Mouse (Mus musculus): ENCODE measurements around the gene Tmem216. TPM values are rescaled to one million over a fixed set of nuclear protein-coding genes. Genes with fewer than 3 reads are reported as not detected.

Gene Tmem216
- polyA plus RNA-seq, 1 experiment from 2014 or later, result 35.9 TPM

GRCm38 (mm10) chr19:10591659-10592377 is 35.8 kb upstream of the Tmem216 start:
- 0 out of 2 replicates have a peak, but pooled peaks have one; percentile 22 for ATAC-seq (replicated peaks; ENCODE audit: low FRiP score)

GRCm38 (mm10) chr19:10590301-10590700 is 34.3 kb upstream of the Tmem216 start:
- no peak for ATAC-seq (replicated peaks; ENCODE audit: low FRiP score)
- Histone ChIP-seq H3K9me3 (ENCODE audit: control insufficient read depth, low read length) (no peaks in the 10 kb centered on the region), H3K4me2 (no peak overlapping the region), H3K36me3 (ENCODE audit: control insufficient read depth, insufficient read depth, low read length) (peaks cover 4% of the 10 kb centered on the region; the same call in 1 of the 2 replicates), H3K27me3 (replicated peaks; ENCODE audit: control insufficient read depth, insufficient read depth, low read length) (no peaks in the 10 kb centered on the region), H3K9ac (ENCODE audit: low read depth, low read length) (no peak overlapping the region), H3K4me3 (ENCODE audit: low read depth, low read length) (no peak overlapping the region), H3K27ac (ENCODE audit: low read depth, low read length) (no peak overlapping the region), H3K4me1 (replicated peaks; ENCODE audit: control insufficient read depth, insufficient read depth, low read length) (0 out of 2 replicates have a peak, but pooled peaks cover 2% of the 10 kb centered on the region)
- DNase-seq (ENCODE audit: low spot score), result no peak
- WGBS, result 70% methylated on average over 3 of the region's 3 CpGs

More at GRCm38 (mm10) chr19:10591659-10592377, 35.8 kb upstream of the Tmem216 start:
- Histone ChIP-seq H3K4me1 (replicated peaks; ENCODE audit: control insufficient read depth, insufficient read depth, low read length) (0 out of 2 replicates have a peak, but pooled peaks cover 2% of the 10 kb centered on the region), H3K36me3 (ENCODE audit: control insufficient read depth, insufficient read depth, low read length) (peaks cover 4% of the 10 kb centered on the region; the same call in 1 of the 2 replicates), H3K4me3 (ENCODE audit: low read depth, low read length) (no peak overlapping the region), H3K27me3 (replicated peaks; ENCODE audit: control insufficient read depth, insufficient read depth, low read length) (no peaks in the 10 kb centered on the region), H3K4me2 (0 out of 2 replicates have a peak overlapping the region, but pooled peaks have one; percentile 5), H3K9ac (ENCODE audit: low read depth, low read length) (no peak overlapping the region), H3K27ac (ENCODE audit: low read depth, low read length) (no peak overlapping the region), H3K9me3 (ENCODE audit: control insufficient read depth, low read length) (no peaks in the 10 kb centered on the region)
- DNase-seq (ENCODE audit: low spot score), result no peak
- WGBS, result 88% methylated on average over 6 of the region's 6 CpGs

- ATAC-seq (replicated peaks; ENCODE audit: low FRiP score), result no peak
- H3K9me3 ChIP-seq (ENCODE audit: control insufficient read depth, low read length), result no peaks in the 10 kb centered on the region
- no peak for DNase-seq (ENCODE audit: low spot score)
Measured at GRCm38 (mm10) chr19:10589127-10589857, 33.3 kb upstream of the Tmem216 start.

GRCm38 (mm10) chr19:10587231-10587630 is 31.2 kb upstream of the Tmem216 start:
- Histone ChIP-seq H3K36me3 (ENCODE audit: control insufficient read depth, insufficient read depth, low read length) (no peaks in the 10 kb centered on the region; the same call in 1 of the 2 replicates), H3K4me1 (replicated peaks; ENCODE audit: control insufficient read depth, insufficient read depth, low read length) (0 out of 2 replicates have a peak, but pooled peaks cover 2% of the 10 kb centered on the region), H3K4me2 (no peak overlapping the region), H3K9me3 (ENCODE audit: control insufficient read depth, low read length) (no peaks in the 10 kb centered on the region), H3K9ac (ENCODE audit: low read depth, low read length) (no peak overlapping the region), H3K27ac (ENCODE audit: low read depth, low read length) (no peak overlapping the region), H3K27me3 (replicated peaks; ENCODE audit: control insufficient read depth, insufficient read depth, low read length) (no peaks in the 10 kb centered on the region), H3K4me3 (ENCODE audit: low read depth, low read length) (no peak overlapping the region)
- ATAC-seq (replicated peaks; ENCODE audit: low FRiP score), result no peak
- no peak for DNase-seq (ENCODE audit: low spot score)
- 78% methylated on average over 8 of the region's 8 CpGs for WGBS

More at GRCm38 (mm10) chr19:10589127-10589857, 33.3 kb upstream of the Tmem216 start:
- peak overlapping the region; percentile 12; the same call in 1 of the 2 replicates for H3K9ac ChIP-seq (ENCODE audit: low read depth, low read length)
- H3K36me3 ChIP-seq (ENCODE audit: control insufficient read depth, insufficient read depth, low read length), result peaks cover 4% of the 10 kb centered on the region; the same call in 1 of the 2 replicates
- H3K4me2 ChIP-seq, result no peak overlapping the region
- WGBS, result 61% methylated on average over 5 of the region's 5 CpGs
- H3K4me1 ChIP-seq (replicated peaks; ENCODE audit: control insufficient read depth, insufficient read depth, low read length), result 0 out of 2 replicates have a peak, but pooled peaks cover 2% of the 10 kb centered on the region
- no peak overlapping the region for H3K4me3 ChIP-seq (ENCODE audit: low read depth, low read length)
- no peak overlapping the region; the same call in 1 of the 2 replicates for H3K27ac ChIP-seq (ENCODE audit: low read depth, low read length)
- no peaks in the 10 kb centered on the region for H3K27me3 ChIP-seq (replicated peaks; ENCODE audit: control insufficient read depth, insufficient read depth, low read length)

- WGBS, result 84% methylated on average over 8 of the region's 8 CpGs
- H3K4me2 ChIP-seq, result no peak overlapping the region
- no peak for ATAC-seq (replicated peaks; ENCODE audit: low FRiP score)
- no peaks in the 10 kb centered on the region; the same call in none of the 2 replicates for H3K36me3 ChIP-seq (ENCODE audit: control insufficient read depth, insufficient read depth, low read length)
- DNase-seq (ENCODE audit: low spot score), result no peak
- no peaks in the 10 kb centered on the region for H3K9me3 ChIP-seq (ENCODE audit: control insufficient read depth, low read length)
- H3K27ac ChIP-seq (ENCODE audit: low read depth, low read length), result no peak overlapping the region
- H3K27me3 ChIP-seq (replicated peaks; ENCODE audit: control insufficient read depth, insufficient read depth, low read length), result no peaks in the 10 kb centered on the region
- H3K4me1 ChIP-seq (replicated peaks; ENCODE audit: control insufficient read depth, insufficient read depth, low read length), result 0 out of 2 replicates have a peak, but pooled peaks cover 2% of the 10 kb centered on the region
- no peak overlapping the region for H3K9ac ChIP-seq (ENCODE audit: low read depth, low read length)
- H3K4me3 ChIP-seq (ENCODE audit: low read depth, low read length), result no peak overlapping the region
Measured at GRCm38 (mm10) chr19:10585112-10585511, 29.1 kb upstream of the Tmem216 start.

- Histone ChIP-seq H3K9ac (ENCODE audit: low read depth, low read length) (no peak overlapping the region), H3K4me2 (no peak overlapping the region), H3K36me3 (ENCODE audit: control insufficient read depth, insufficient read depth, low read length) (no peaks in the 10 kb centered on the region; the same call in none of the 2 replicates), H3K4me3 (ENCODE audit: low read depth, low read length) (no peak overlapping the region), H3K27ac (ENCODE audit: low read depth, low read length) (no peak overlapping the region), H3K9me3 (ENCODE audit: control insufficient read depth, low read length) (no peaks in the 10 kb centered on the region), H3K4me1 (replicated peaks; ENCODE audit: control insufficient read depth, insufficient read depth, low read length) (no peaks in the 10 kb centered on the region), H3K27me3 (replicated peaks; ENCODE audit: control insufficient read depth, insufficient read depth, low read length) (no peaks in the 10 kb centered on the region)
- DNase-seq (ENCODE audit: low spot score), result no peak
- ATAC-seq (replicated peaks; ENCODE audit: low FRiP score), result no peak
- WGBS, result 79% methylated on average over 7 of the region's 7 CpGs
Measured at GRCm38 (mm10) chr19:10583550-10584146, 27.6 kb upstream of the Tmem216 start.

- 83% methylated on average over 6 of the region's 6 CpGs for WGBS
- Histone ChIP-seq H3K9ac (ENCODE audit: low read depth, low read length) (no peak overlapping the region), H3K4me1 (replicated peaks; ENCODE audit: control insufficient read depth, insufficient read depth, low read length) (no peaks in the 10 kb centered on the region; the same call in 1 of the 2 replicates), H3K27me3 (replicated peaks; ENCODE audit: control insufficient read depth, insufficient read depth, low read length) (no peaks in the 10 kb centered on the region), H3K4me3 (ENCODE audit: low read depth, low read length) (no peak overlapping the region), H3K36me3 (ENCODE audit: control insufficient read depth, insufficient read depth, low read length) (no peaks in the 10 kb centered on the region; the same call in none of the 2 replicates), H3K27ac (ENCODE audit: low read depth, low read length) (no peak overlapping the region), H3K9me3 (ENCODE audit: control insufficient read depth, low read length) (no peaks in the 10 kb centered on the region), H3K4me2 (no peak overlapping the region)
- ATAC-seq (replicated peaks; ENCODE audit: low FRiP score), result no peak
- no peak for DNase-seq (ENCODE audit: low spot score)
Measured at GRCm38 (mm10) chr19:10581984-10582383, 25.9 kb upstream of the Tmem216 start.

GRCm38 (mm10) chr19:10580761-10581160 is 24.7 kb upstream of the Tmem216 start:
- Histone ChIP-seq H3K27ac (ENCODE audit: low read depth, low read length) (no peak overlapping the region), H3K27me3 (replicated peaks; ENCODE audit: control insufficient read depth, insufficient read depth, low read length) (no peaks in the 10 kb centered on the region), H3K4me1 (replicated peaks; ENCODE audit: control insufficient read depth, insufficient read depth, low read length) (peaks cover 2% of the 10 kb centered on the region; the same call in 1 of the 2 replicates), H3K9ac (ENCODE audit: low read depth, low read length) (no peak overlapping the region), H3K4me3 (ENCODE audit: low read depth, low read length) (no peak overlapping the region), H3K9me3 (ENCODE audit: control insufficient read depth, low read length) (no peaks in the 10 kb centered on the region), H3K36me3 (ENCODE audit: control insufficient read depth, insufficient read depth, low read length) (no peaks in the 10 kb centered on the region; the same call in 1 of the 2 replicates), H3K4me2 (no peak overlapping the region)
- DNase-seq (ENCODE audit: low spot score), result no peak
- 62% methylated on average over 3 of the region's 3 CpGs for WGBS
- no peak for ATAC-seq (replicated peaks; ENCODE audit: low FRiP score)
